Mouse (Mus musculus) mouse trophoblast stem cell (cell line): ENCODE data around the gene Gm20388.

Experiments used
- in situ Hi-C, 2 experiments: fragments of 300-500 bp; cut with MseI, MboI; formaldehyde crosslinking; loops; 2 replicates in 1 of 2; 3 replicates in 1 of 2; pipeline ENCODE4 v1.15.1; 2025

Gene Gm20388

GRCm38 (mm10) chr8:120804741-120805140 is 894.1 kb downstream of the Gm20388 start:
- in situ Hi-C loops, result no loop called here

- in situ Hi-C loops, result no loop called here
Observed at GRCm38 (mm10) chr8:120806780-120807264, 896.2 kb downstream of the Gm20388 start.

- in situ Hi-C loops, result no loop called here
Observed at GRCm38 (mm10) chr8:120807719-120808118, 897.1 kb downstream of the Gm20388 start.

- in situ Hi-C loops, result no loop called here
Observed at GRCm38 (mm10) chr8:120809050-120809449, 898.4 kb downstream of the Gm20388 start.

GRCm38 (mm10) chr8:120811953-120812352 is 901.3 kb downstream of the Gm20388 start:
- in situ Hi-C loops, result no loop called here

GRCm38 (mm10) chr8:120813028-120813427 is 902.4 kb downstream of the Gm20388 start:
- in situ Hi-C loops, result no loop called here

- in situ Hi-C loops, result no loop called here
Observed at GRCm38 (mm10) chr8:120813839-120814238, 903.2 kb downstream of the Gm20388 start.

- in situ Hi-C loops, result no loop called here
Observed at GRCm38 (mm10) chr8:120816371-120816770, 905.7 kb downstream of the Gm20388 start.

- in situ Hi-C loops, result loop anchor here (5.0 to 10.0 kb wide), 2 partner anchors 265 to 272 kb away; partner anchors contain the start of gene Foxf1 (in 1 of the 2)
Observed at GRCm38 (mm10) chr8:120819906-120820305, 909.3 kb downstream of the Gm20388 start.

GRCm38 (mm10) chr8:120821399-120822170 is 910.9 kb downstream of the Gm20388 start:
- in situ Hi-C loops, result loop anchor here (5.0 to 10.0 kb wide), 2 partner anchors 263 to 271 kb away; partner anchors contain the start of gene Foxf1 (in 1 of the 2)

- in situ Hi-C loops, result loop anchor here (5.0 to 10.0 kb wide), 2 partner anchors 261 to 269 kb away; partner anchors contain the start of gene Foxf1 (in 1 of the 2)
Observed at GRCm38 (mm10) chr8:120823331-120823730, 912.7 kb downstream of the Gm20388 start.

GRCm38 (mm10) chr8:120823887-120824286 is 913.2 kb downstream of the Gm20388 start:
- in situ Hi-C loops, result loop anchor here (5.0 to 10.0 kb wide), 2 partner anchors 261 to 268 kb away; partner anchors contain the start of gene Foxf1 (in 1 of the 2)

GRCm38 (mm10) chr8:120824638-120825037 is 914.0 kb downstream of the Gm20388 start:
- in situ Hi-C loops, result loop anchor here (5.0 to 10.0 kb wide), 2 partner anchors 260 to 268 kb away; partner anchors contain the start of gene Foxf1 (in 1 of the 2)

GRCm38 (mm10) chr8:120828279-120828678 is 917.6 kb downstream of the Gm20388 start:
- in situ Hi-C loops, result loop anchor here in 1 of 2 experiments (10.0 kb wide), 1 partner anchor 257 kb away; the partner anchor contains the start of gene Foxf1

GRCm38 (mm10) chr8:120830661-120831060 is 920.0 kb downstream of the Gm20388 start:
- in situ Hi-C loops, result no loop called here

- in situ Hi-C loops, result no loop called here
Observed at GRCm38 (mm10) chr8:120832022-120832421, 921.4 kb downstream of the Gm20388 start.

- in situ Hi-C loops, result no loop called here
Observed at GRCm38 (mm10) chr8:120833196-120833595, 922.6 kb downstream of the Gm20388 start.

GRCm38 (mm10) chr8:120839031-120839430 is 928.4 kb downstream of the Gm20388 start:
- in situ Hi-C loops, result no loop called here

GRCm38 (mm10) chr8:120843084-120843483 is 932.4 kb downstream of the Gm20388 start:
- in situ Hi-C loops, result no loop called here

GRCm38 (mm10) chr8:120846018-120846417 is 935.4 kb downstream of the Gm20388 start:
- in situ Hi-C loops, result no loop called here

- in situ Hi-C loops, result no loop called here
Observed at GRCm38 (mm10) chr8:120847279-120847678, 936.6 kb downstream of the Gm20388 start.

- in situ Hi-C loops, result no loop called here
Observed at GRCm38 (mm10) chr8:120847735-120848134, 937.1 kb downstream of the Gm20388 start.

- in situ Hi-C loops, result no loop called here
Observed at GRCm38 (mm10) chr8:120848434-120848833, 937.8 kb downstream of the Gm20388 start.
